Mouse (Mus musculus) gastrocnemius, postnatal 25 days (tissue): ENCODE results near the gene Gm10322. TPM values are rescaled to one million over a fixed set of nuclear protein-coding genes. Genes with fewer than 3 reads are reported as not detected.
A peak's percentile ranks its signal among the peaks of the same experiment; 100 is the strongest.

Experiments used
- DNase-seq: peaks from one replicate; pipeline ENCODE4 v3.0.0; 2022
- total RNA-seq, 2 experiments: library from RNA; stranded (reverse); gene quantifications; 1 replicate in 1 of 2; 2 replicates in 1 of 2; pipeline ENCODE4 v1.2.3; 2021

The Gm10322 gene
- total RNA-seq, 2 experiments from 2014 or later = not detected

DNA sequence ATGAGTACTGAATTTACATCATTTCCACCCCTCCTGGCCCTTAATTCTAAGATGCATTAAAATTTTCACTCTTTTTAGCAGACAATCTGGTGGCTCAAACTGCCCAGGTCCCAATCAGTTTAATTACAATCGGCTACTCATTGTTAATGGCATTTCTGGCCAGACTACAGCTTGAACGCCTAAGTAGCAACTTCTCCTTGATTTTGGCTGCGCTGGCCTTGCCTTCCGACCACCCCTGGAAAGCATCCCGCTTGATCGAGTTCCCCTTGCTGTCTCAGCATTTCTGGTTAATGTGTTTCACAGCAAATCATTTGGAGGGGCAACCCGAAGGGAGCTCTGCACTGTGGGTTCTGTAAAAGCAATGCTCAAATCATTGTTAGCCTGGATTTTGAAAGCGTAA lies 13.8 kb upstream of the Gm10322 start:
- DNase-seq = no peak

DNA sequence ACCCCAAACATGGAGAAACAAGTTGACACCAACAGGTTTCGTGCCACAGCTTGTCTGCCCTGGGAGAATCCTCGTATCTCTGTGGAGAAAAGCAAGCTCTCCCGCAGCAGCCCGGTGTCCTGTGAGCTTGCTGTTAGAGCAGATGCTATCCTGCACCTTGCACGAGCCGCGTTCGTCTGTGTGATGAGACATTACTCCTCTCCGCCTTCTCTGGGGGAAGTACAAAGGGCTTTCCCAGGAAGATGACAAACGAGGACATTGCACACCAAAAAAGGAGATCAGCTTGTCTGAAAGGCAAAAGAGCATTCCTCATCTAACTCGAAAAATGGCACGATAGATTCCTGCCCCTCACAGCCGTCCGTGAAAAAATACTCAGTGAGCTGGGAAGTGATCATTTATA lies 13.0 kb upstream of the Gm10322 start:
- no peak for DNase-seq

DNA sequence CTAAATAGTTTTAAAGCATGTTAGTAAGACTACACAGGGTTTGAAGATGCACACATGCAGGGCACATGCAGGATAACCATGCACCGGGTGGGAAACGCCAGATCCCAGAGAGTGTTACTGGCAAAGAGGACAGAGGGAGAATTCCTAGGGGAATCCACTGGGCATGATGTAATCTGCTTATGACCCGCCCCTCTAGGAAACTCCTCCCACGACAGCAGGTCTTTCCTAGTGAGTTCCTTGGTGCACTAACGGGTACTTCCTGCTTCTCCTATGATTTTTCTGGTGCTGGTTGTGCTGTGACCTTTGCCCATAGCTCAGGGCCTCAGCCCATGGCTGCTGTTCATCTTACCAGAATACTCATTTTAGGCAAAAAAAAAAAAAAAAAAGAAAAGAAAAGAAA lies 12.0 kb upstream of the Gm10322 start:
- DNase-seq = no peak

DNA sequence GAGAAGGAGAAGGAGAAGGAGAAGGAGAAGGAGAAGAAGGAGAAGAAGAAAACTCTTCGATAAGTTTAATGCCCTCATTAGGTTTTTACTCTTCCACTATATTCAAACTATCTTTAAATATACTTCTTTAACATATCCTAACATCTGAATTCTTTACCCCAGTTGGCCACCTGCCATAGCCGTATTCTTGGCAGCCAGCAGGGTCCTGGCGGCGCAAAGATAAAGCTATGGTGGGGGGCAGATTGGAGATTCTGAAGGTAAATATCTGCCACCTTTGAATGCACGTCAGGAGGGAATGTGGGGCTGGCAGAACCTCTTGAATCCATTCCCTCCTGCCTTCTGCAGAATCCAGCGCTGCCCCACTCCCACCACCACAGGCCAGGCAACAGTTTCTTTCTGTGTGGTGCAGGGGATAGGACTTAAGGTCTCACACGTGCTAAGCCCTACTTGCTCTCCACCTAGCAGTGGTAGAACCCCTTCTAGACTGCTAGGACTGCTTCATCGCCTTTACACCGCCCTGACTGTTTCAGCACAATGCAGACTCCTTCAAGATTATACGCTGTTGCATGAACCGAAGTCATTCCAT lies 10.9 kb upstream of the Gm10322 start:
- no peak for DNase-seq

DNA sequence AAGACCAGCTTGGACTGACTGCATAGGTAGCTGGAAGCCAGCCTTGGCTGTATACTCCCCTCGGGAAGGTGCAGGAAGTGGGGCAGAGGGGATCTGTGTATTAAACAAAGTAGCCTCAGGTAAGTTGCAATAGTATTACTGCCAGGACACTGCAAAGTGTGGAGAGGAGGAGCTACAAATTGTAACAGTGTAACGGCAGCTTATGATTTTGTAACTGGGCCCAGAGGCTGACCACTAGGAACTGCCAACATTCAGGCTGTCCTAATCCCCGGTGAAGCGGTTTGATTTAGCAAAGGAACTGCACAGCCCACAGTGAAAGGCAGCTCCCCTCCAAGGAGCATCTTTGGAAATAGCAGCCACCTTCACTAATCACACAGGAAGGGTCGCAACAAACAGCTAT lies 2.6 kb upstream of the Gm10322 start:
- no peak for DNase-seq

DNA sequence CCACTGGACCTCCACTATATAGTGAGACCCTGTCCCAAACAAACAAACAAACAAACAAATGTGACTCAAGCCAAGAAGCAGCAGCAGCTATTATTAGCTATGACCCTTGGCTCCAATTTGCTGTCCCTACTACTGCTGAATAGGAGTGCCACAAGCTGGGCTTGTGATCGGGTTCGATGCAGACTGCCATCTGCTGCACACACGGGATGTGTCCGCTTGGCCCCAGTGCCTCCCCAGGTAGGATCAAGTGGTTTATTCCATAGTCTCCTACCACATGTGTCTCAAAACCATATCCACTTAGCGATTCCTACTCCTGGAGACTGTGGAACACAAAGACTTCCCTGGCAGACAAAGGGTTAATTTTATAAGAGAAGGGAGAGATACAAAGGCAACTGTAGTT lies 1.7 kb upstream of the Gm10322 start:
- DNase-seq = no peak

DNA sequence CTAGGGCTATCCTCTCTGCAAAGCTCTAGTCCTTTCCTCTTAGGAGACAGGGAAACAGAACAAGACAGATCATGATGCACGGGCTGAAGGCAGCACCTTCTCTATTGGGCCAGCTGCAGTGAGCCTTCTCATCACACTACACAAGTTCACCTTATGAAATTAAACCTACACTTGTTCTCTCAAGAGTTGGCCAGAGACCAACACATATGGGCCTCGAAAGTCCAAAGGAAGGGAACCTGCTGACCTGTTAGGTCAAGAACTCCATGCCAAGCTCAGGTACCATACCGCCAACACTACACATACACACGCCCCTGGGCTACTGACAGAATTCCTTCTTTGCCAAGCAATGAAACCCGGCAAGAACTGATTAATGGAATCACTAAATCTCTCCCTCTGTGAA lies 452 bp upstream of the Gm10322 start:
- no peak for DNase-seq

DNA sequence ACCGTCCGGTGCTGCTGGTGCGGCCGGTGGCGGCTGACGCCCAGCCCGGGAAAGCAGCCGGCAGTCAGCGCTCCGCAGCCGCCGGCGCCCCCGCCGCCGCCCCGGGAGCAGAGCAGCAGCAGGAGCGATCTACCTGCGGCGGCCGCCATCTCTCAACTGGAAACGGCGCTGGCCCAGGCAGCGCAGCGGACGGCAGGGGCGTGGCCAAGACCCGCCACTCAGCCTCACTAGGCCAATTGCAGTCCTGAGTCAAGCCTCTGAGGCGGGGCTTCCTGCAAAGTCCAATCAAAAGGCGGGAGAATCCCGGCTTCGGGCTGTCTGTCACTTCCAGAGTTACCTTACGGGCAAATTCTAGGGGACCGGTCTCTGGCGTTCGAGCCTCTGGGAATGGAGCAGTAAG lies 659 bp downstream of the Gm10322 start, which contains the start of gene Mcu:
Gene Mcu (minus strand): TSS at position 171 of the 400 bp plus-strand sequence.
- peak; percentile 95 for DNase-seq

DNA sequence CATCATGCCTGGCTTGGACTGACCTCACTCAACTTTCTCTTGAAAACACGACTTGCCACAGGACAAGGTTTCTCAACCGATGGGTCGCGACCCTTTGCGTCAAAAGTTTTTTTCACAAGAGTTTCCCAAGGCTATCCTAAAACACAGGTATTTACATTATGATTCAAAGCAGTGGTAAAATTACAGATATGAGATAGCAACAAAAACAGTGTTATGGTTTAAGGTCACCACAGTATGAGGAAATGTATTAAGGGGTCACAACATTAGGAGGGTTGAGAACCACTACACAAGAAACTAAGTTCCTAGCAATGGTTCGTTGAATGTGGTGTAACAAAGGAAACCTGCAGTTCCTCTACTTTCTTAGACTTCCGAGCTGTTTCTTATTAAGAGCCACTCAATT lies 1.9 kb downstream of the Gm10322 start:
- no peak for DNase-seq

DNA sequence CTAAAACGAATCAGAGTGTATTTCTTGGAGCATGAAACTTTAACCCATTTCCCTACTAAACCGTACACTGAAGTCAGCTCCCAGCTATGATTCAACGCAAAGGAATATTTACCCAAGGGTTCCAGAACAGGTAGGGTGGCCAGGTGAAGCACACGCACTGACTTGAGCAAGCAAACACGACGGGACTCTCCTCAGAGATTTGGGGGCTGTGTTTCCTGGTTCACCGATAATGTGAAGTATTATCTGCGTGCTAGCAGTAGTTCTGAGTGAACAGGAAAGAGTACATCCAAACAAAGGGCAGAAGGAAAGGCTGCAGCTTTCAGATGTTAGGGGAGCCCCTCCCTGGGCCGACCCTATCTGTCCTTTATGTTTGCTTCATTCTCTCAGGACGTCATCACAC lies 5.5 kb downstream of the Gm10322 start:
- no peak for DNase-seq

DNA sequence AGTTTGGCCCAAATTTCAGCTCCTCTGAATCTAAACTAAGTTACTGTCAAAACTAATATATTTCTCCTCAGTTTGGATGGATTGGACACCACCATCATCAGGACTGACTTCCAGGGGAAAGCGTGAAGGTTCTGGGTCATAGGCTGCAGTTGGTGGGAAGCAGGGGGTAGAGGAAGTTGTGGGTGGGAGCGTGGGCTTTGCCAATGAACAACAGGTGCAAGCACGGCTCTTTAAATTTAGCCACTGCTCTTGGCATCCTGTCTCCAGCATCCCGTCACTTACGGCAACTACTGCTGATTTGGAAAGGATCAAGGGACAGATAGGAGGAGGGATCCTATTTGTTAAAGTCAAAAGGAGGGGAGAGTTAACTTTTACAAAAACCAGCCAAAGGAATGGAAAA lies 7.6 kb downstream of the Gm10322 start:
- DNase-seq = peak; percentile 43

DNA sequence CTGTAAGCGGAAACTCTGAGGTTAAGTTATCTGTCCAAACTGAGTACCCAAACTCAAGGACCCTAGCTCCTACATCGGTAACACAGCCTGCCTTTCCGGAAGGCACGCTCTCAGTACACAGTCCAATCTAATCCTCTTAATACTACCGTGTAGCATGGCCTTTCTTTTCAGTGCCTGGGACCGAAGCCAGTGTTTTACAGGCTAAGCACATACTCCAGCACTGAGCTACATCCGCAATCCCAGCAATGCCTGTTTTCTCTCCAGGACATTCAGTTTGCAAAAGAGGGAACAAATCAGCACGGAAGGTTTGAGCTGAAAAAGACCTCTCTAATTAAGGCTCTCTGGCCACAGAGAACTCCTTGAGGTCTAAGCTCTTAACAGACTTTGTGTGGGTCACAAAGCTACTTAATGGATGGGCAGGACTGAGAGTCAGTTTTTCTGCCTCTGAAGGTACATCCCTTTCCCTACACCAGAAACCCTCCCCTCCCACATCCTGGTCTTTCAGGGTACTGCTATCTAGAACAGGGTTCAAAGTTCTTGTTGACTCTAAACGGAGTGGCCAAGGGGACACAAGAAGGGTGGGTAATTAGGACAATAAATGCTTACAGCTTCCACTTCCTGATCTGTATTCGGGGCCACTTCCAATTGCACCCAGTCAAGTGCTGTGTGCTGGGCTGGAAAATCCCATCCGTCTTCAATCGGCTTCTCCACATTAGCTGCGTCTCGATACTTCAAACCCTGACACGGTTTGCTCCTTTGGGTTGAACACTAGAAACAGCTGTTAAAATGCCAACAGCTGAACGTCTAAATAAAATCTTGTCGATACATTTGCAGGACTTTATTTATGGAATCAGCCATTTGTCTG lies 13.0 kb downstream of the Gm10322 start:
- no peak for DNase-seq

DNA sequence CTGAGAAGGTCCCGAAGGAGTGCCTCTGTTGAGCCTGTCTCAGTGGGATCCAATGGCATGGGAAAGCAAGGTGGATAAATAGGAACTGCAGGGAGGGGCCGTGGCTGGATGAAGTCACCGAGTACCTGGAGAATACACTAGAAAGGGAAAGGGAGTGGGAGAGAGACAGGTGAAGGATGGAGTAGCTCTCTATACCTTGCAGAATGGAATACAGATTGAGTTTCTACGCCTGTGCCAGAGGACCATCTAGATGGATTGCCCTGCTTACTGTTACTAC lies 13.6 kb downstream of the Gm10322 start:
- DNase-seq = no peak

DNA sequence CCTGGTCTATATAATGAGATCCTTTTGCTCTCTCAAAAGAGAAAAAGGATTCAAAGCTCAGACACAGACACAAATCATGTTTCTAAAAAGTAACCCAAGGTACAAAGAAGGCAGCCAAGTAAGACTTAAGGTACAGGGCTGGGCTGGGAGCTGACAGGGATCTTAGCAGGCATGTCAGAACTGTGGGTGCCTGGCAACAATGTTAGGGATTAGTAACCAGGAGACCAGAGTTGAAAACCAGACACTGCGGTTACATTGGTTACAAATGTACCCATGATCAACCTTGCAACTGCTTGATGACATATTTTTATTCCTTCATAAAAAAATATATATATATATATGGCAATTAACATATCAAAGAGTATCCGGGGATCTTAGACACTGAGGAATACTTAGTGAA lies 20.2 kb downstream of the Gm10322 start:
- no peak for DNase-seq

DNA sequence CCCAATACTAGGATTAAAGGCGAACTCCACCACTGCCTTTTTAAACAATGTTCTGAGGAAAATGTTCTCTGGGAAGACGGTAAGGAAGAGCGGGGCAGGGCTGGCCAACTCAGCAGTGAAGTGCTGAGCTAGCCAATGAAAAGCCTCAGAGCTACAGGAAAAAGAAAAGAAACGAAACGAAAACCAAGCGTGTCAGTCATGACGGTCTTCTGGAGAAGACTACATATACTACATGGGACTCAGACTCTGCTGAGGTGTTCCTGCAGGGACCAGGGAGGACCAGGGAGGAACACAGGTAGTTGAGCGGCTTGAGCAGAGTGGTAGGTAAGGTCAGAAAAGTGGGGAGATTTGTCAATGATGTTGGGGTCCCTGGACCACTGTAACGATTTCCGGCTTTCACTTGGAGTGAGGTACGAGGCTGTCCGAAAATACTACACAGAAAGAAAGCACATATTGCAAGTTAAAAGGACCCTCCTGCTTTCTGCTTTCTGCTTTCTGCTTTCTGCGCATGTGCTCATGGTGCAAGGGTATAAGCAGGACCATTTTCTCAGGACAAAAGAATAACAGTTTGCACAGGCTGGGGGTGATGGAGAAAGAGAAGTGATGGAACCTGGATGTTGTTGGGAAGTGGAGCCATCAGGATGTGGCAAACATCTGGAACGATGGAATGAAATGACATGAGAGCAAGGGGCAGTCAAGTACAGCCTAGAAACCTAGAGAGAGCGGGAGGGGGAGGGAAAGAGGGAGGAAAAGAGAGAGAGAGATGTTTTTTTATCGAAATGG lies 21.1 kb downstream of the Gm10322 start:
- DNase-seq = peak; percentile 21

DNA sequence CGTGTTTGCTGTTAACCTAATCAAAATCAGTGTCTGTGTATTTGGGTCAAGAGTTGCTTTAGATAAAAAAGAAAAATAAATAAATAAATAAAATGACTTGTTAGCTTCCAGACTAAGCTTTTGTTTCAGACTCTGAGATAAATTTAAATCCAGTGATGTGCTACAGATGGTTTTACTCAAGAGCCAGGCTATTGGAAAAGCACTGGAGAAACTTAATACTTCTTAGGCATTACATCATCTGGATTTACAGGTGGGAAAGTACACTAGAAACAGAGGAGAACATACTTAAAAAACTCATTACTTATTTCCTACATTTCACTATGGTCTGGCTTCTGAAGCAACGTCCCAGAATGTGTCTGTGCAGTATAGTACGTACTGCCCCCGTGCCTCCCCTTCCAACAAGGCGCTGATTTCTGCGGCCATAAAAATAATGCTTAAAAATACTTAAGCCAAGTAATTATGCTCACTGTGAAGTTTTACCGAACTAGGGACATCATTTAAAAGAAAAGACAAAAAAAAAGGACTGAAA lies 21.8 kb downstream of the Gm10322 start:
- DNase-seq = no peak

DNA sequence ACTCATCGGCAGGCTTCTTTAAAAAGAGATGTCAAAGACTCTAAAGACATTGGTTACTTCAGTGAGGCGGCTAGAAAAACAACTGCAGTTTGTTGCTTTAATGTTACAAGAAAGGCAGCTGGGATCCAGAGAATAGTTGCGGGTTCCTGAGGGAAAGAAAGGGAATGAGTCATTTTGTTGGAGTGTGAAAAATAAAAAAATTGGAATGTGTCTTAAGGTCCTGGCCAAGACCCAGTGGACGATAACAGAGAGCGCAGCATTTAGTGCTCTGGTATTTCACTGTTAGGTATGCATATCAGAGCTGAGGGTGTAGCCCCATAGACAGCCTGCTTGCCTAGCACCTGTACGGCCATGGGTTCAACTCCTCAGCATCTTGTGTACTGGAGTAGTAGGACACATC lies 22.7 kb downstream of the Gm10322 start:
- DNase-seq = no peak

DNA sequence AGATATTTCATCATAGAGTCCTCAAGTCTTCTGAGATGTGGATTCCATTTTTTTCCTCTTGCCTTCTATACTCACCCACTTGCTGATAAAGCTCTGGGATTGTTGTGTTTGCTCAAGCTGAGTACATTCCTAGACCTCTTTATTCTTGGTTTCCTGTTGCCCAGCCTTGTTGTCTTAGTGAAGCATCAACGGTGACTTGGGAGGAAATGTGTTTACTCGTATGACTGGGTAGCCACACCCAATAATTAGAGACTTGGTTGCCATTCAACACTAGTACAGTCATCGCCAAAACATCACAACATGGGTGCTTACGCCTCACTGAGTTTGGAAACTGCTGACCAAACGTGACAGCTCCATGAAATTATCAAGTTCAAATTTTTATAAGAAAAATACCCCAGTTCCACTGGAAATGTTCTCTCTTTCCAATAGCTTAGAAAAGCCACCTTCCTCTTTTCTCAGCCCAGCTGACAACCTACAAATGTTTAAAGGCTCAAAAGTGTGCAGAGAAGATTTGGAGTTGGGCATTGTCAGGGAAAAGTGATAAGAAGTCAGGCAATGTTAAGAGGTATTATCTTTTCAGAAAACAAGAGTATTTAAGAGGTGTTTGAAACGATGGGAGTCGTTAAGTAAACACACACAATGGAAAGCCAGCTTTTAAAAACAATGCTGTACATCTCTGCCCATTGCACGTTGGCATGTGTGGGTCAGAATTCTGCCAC lies 27.0 kb downstream of the Gm10322 start:
- DNase-seq = no peak

DNA sequence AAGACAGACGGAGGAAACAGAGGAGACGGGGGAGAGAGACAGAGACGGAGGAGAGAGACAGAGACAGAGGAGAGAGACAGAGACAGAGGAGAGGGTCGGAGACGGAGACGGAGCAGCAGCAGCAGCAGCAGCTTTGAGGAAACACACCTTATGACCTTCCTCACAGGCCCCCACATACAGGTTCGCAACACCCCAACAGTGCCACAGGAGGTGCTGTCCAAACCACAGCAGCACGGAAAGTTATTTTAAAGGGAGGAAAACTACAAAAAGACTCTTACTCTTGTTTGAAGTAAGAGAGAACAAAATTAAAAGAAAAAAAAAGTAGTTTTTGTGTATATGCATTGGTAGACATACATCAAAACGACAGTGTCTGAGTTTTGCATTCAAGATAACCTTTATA lies 27.8 kb downstream of the Gm10322 start:
- no peak for DNase-seq

DNA sequence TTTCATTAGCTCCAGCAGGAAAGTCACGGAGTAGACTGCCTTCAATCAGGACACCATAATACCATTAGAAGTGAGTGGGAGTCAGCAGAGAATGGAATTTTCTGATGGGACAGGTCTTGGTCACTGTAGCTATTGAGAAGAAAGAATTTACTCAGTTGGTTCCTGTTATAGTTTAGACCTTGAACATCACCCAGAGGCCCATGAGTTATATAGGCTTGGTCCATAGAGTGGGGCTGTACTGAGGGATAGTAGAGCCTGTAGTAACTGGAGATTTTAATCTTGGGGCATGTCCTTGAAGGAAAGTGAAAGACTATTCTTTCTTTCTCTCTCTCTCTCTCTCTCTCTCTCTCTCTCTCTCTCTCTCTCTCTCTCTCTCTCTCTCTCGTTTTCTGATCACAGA lies 28.8 kb downstream of the Gm10322 start:
- DNase-seq = no peak

DNA sequence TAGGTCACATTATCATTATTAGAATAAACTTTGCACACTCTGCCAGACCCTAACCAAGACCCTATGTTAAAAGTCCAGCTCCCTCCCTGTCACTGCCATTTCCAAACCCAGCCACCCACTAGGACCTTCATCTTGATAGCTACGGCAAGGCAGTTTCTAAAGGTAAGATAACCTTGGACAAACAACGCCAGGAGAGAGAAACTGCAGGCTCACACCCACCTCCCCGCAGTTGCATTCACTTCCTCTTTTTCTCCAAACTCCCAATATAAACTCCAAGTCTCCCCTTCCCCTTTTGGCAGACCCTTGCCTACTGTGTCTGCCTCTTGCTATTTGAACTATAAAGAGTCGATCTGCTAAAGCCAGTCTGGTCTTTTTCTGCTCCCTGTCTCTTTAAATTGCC lies 29.3 kb downstream of the Gm10322 start:
- DNase-seq = no peak

DNA sequence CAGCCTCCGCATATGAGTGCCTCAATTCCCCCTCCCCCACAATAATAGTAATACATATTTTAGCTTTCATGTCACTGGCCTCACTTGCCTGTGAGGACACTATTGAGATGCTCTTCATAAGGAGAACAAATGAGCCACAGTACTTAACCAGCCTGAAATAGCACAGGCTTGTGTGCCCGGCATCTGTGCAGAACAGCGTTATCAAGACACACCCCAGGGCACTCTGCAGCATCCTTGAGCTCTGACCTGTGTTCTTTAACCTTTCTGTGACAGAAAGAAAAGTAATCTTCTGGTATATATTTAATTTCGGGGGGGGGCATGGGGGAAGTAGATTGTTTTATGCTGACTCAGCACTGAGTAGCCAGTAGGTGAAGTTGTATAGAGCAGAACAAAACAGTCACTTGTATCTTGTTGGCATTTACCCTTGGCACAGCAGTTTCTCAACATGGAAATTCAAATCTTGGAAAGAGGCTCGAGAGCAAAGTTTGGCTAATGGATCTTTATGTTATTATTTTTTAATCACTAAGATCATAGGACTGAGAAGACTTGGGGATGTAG lies 31.0 kb downstream of the Gm10322 start:
- DNase-seq = no peak
